8 mouse cellular contexts compared by ENCODE assay signal in genomic region chr3:27183601-27184175, GRCm38 (mm10). TPM values are rescaled to one million over a fixed set of nuclear protein-coding genes. Genes with fewer than 3 reads are reported as not detected.
DNase-seq lines count a peak whose midpoint lies in the region; ATAC-seq lines count a peak whose summit lies in the region.

No protein-coding gene starts in this region.

- peak overlapping the region; percentile 92 for H3K4me2 ChIP-seq in limb, embryonic 12.5 days
- peak overlapping the region; percentile 96 for H3K4me2 ChIP-seq in neural tube, embryonic 13.5 days

- H3K27me3 ChIP-seq in limb, embryonic 12.5 days: peaks cover 11% of the 10 kb centered on the region
- no peaks in the 10 kb centered on the region; the same call in 1 of the 2 replicates for H3K27me3 ChIP-seq in neural tube, embryonic 13.5 days

- H3K4me3 ChIP-seq in limb, embryonic 12.5 days (replicated peaks): peak overlapping the region; percentile 61
- peak overlapping the region; percentile 80 for H3K4me3 ChIP-seq in neural tube, embryonic 13.5 days

- peak; percentile 2 for DNase-seq in spleen, adult 12 weeks (ENCODE audit: low spot score)
- no peak for DNase-seq in spleen, adult 18-20 months
- peak; percentile 60 for DNase-seq in cerebellum, adult 8-10 months
- DNase-seq in frontal cortex, postnatal 36 days (ENCODE audit: low spot score in 2 of 2): peak; percentile 58 to 64
- peak; percentile 77 for DNase-seq in kidney, adult 11 months
- no peak for DNase-seq in testis, postnatal 14 days (ENCODE audit: low spot score)

- H3K9ac ChIP-seq in limb, embryonic 12.5 days (replicated peaks): peak overlapping the region; percentile 67
- peak overlapping the region; percentile 78 for H3K9ac ChIP-seq in neural tube, embryonic 13.5 days

- H3K27ac ChIP-seq in limb, embryonic 12.5 days: no peak overlapping the region
- H3K27ac ChIP-seq in neural tube, embryonic 13.5 days (replicated peaks): no peak overlapping the region; the same call in 1 of the 2 replicates

- no peaks in the 10 kb centered on the region for H3K36me3 ChIP-seq in limb, embryonic 12.5 days
- H3K36me3 ChIP-seq in neural tube, embryonic 13.5 days: no peaks in the 10 kb centered on the region

- 10% methylated on average over 19 of the region's 19 CpGs for WGBS in limb, embryonic 12.5 days
- 11% methylated on average over 19 of the region's 19 CpGs for whole genome bisulfite sequencing in neural tube, embryonic 13.5 days

- no peaks in the 10 kb centered on the region for H3K9me3 ChIP-seq in limb, embryonic 12.5 days
- no peaks in the 10 kb centered on the region for H3K9me3 ChIP-seq in neural tube, embryonic 13.5 days

- H3K4me1 ChIP-seq in limb, embryonic 12.5 days (replicated peaks): peaks cover 4% of the 10 kb centered on the region; the same call in 1 of the 2 replicates
- H3K4me1 ChIP-seq in neural tube, embryonic 13.5 days (replicated peaks): peaks cover 10% of the 10 kb centered on the region

- no peak for ATAC-seq in limb, embryonic 12.5 days (ENCODE audit: insufficient number of reproducible peaks, insufficient read depth, low FRiP score, low TSS enrichment, low read depth)
- ATAC-seq in neural tube, embryonic 13.5 days (ENCODE audit: low read depth): 0 out of 2 replicates have a peak, but pooled peaks have one; percentile 17

RNA-seq across cellular contexts. Expression of gene Nceh1, which starts 0.9 kb away (rescaled TPM):
- 3.0 and 4.0 TPM in 2 replicates for polyA plus RNA-seq in limb, embryonic 12.5 days (2016; fragmentation: Nextera tagmentation; extraction: Ambion mirVana)
- polyA plus RNA-seq in neural tube, embryonic 13.5 days (2015; fragmentation: Nextera tagmentation; extraction: Ambion mirVana): 6.5 and 7.0 TPM in 2 replicates

RNA-seq across cellular contexts. Expression of gene Ect2, which starts 30.0 kb away (rescaled TPM):
- polyA plus RNA-seq in limb, embryonic 12.5 days (2016; fragmentation: Nextera tagmentation; extraction: Ambion mirVana): 63.4 and 64.8 TPM in 2 replicates
- polyA plus RNA-seq in neural tube, embryonic 13.5 days (2015; fragmentation: Nextera tagmentation; extraction: Ambion mirVana): 10.8 and 14.7 TPM in 2 replicates

Comparison
In these comparisons a context has a peak if more than half of its experiments do, and no peak if none do; other contexts are left out.
1. DNase-seq: peak in spleen, adult 12 weeks (single experiment), cerebellum, adult 8-10 months (single experiment), frontal cortex, postnatal 36 days (2 of 2) and kidney, adult 11 months (single experiment); none in spleen, adult 18-20 months (0 of 2) and testis, postnatal 14 days (single experiment).